Mouse (Mus musculus): ENCODE data around the gene Uap1l1.

DNA sequence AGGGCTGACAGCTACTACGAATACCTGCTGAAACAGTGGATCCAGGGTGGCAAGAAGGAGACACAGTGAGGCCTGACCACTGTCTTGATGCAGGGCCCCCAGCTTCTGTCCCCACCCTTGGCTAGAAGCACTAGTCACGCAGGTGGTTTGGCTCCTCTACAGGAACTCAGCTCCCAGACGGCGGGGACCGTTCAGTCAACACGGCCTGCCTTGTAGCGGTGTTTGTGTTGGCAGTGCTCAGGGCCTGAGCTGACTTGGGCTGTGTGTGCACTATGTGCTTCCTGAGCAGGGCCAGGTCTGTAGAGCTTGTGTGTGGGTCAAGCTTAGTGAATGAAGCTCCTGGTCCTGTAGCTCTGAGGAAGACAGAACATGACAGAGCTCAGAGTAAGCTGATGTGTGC lies 17.3 kb downstream of the Uap1l1 start:
- TF ChIP-seq NELFE (IDR thresholded peaks at IDR 0.05; ENCODE audit: low read depth, low read length) (no peak), CTCF (IDR thresholded peaks at IDR 0.05 in 2 of 3, conservative IDR thresholded peaks at IDR 0.05 in 1 of 3; ENCODE audit: control insufficient read depth in 1 of 3, insufficient read depth in 1 of 3, low read depth in 2 of 3, low read length in 3 of 3, poor library complexity in 1 of 3, severe bottlenecking in 1 of 3) (no peak), CHD1 (IDR thresholded peaks at IDR 0.05; ENCODE audit: low read depth, low read length) (no peak), HCFC1 (IDR thresholded peaks at IDR 0.05; ENCODE audit: low read depth, low read length) (no peak), POLR2A (IDR thresholded peaks at IDR 0.05; ENCODE audit: control insufficient read depth in 1 of 2, insufficient read depth in 1 of 2, low read depth in 1 of 2, low read length in 2 of 2, poor library complexity in 1 of 2) (no peak), MYC (IDR thresholded peaks at IDR 0.05; ENCODE audit: low read depth, low read length) (no peak), MAFK (IDR thresholded peaks at IDR 0.05; ENCODE audit: borderline replicate concordance, low read depth, low read length) (no peak), TBP (IDR thresholded peaks at IDR 0.05; ENCODE audit: low read depth, low read length) (no peak), USF1 (IDR thresholded peaks at IDR 0.05; ENCODE audit: low read depth, low read length) (no peak), GATA1 (IDR thresholded peaks at IDR 0.05; ENCODE audit: low read depth, low read length) (no peak), BHLHE40 (IDR thresholded peaks at IDR 0.05; ENCODE audit: borderline replicate concordance, low read depth, low read length) (no peak), E2F4 (IDR thresholded peaks at IDR 0.05; ENCODE audit: borderline replicate concordance, low read depth, low read length) (no peak)

Measured in MEL (cell line).